In genomic region chr5:114769786-114770185, GRCm38 (mm10) we compare ENCODE assay signal across 23 mouse cellular contexts. TPM values are rescaled to one million over a fixed set of nuclear protein-coding genes. Genes with fewer than 3 reads are reported as not detected.
DNase-seq lines count a peak whose midpoint lies in the region; ATAC-seq lines count a peak whose summit lies in the region.
"Had no signal": no experiment of that assay in that cellular context is flagged by ENCODE, and none has a peak within 500 bp of the region (broad histone marks: within the 10 kb centered on the region; RNA-seq: fewer than 3 reads in every experiment).

No protein-coding gene starts in this region.

- H3K27ac ChIP-seq in neural tube, embryonic 12.5 days: no peak overlapping the region
- H3K27ac ChIP-seq: embryonic facial prominence, embryonic 12.5 days; heart, embryonic 15.5 days; hindbrain, embryonic 10.5 days; limb, embryonic 10.5 days had no signal

- H3K27me3 ChIP-seq in neural tube, embryonic 12.5 days (replicated peaks): no peaks in the 10 kb centered on the region
- H3K27me3 ChIP-seq: embryonic facial prominence, embryonic 12.5 days; heart, embryonic 15.5 days had no signal

- H3K36me3 ChIP-seq in neural tube, embryonic 12.5 days: peaks cover 15% of the 10 kb centered on the region

- no peaks in the 10 kb centered on the region for H3K9me3 ChIP-seq in neural tube, embryonic 12.5 days
- H3K9me3 ChIP-seq: embryonic facial prominence, embryonic 12.5 days; heart, embryonic 15.5 days; hindbrain, embryonic 10.5 days; limb, embryonic 10.5 days had no signal

- intact Hi-C loops in left cerebral cortex, postnatal 4 days (cut with DNase I): no loop called here

- H3K4me3 ChIP-seq in neural tube, embryonic 12.5 days: no peak overlapping the region
- H3K4me3 ChIP-seq: embryonic facial prominence, embryonic 12.5 days; erythroblast, embryonic 14.5 days; heart, embryonic 15.5 days; hindbrain, embryonic 10.5 days; limb, embryonic 10.5 days had no signal

- ATAC-seq in neural tube, embryonic 12.5 days (ENCODE audit: low FRiP score, low read depth): no peak
- ATAC-seq: forebrain, embryonic 14.5 days; liver, postnatal 0 days had no signal

- H3K4me2 ChIP-seq in neural tube, embryonic 12.5 days (replicated peaks): peak overlapping the region; percentile 14; the same call in 1 of the 2 replicates
- H3K4me2 ChIP-seq: embryonic facial prominence, embryonic 12.5 days; heart, embryonic 15.5 days had no signal

- peaks cover 18% of the 10 kb centered on the region for H3K4me1 ChIP-seq in neural tube, embryonic 12.5 days

- peak; percentile 51 for DNase-seq in cerebellum, adult 11-12 months
- DNase-seq in cerebellum, adult 11 months: no peak
- no peak for DNase-seq in neural tube, embryonic 10.5 days (ENCODE audit: extremely low spot score, low spot score)
- peak; percentile 39 for DNase-seq in naive thymus-derived CD4-positive, alpha-beta T cell, adult 2 months (ENCODE audit: low read depth)
- DNase-seq in thymus, postnatal 36 days: peak; percentile 45 to 63
- no peak for DNase-seq in left cerebral cortex, postnatal 4 days
- no peak for DNase-seq in left cerebral cortex, adult 9 months (ENCODE audit: low spot score in 2 of 2)
- DNase-seq: adrenal gland, postnatal 25 days; cerebellum, adult 8-10 months; gastrocnemius, postnatal 25 days; kidney, adult 2 months; kidney, postnatal 14 days; liver, postnatal 0 days; lung, postnatal 14 days; right cerebral cortex, postnatal 14 days; spleen, adult 18-20 months had no signal

- WGBS in neural tube, embryonic 12.5 days: 93% methylated on average over 8 of the region's 8 CpGs

- H3K9ac ChIP-seq in neural tube, embryonic 12.5 days: no peak overlapping the region
- H3K9ac ChIP-seq: embryonic facial prominence, embryonic 12.5 days; heart, embryonic 15.5 days; liver, postnatal 0 days had no signal

RNA-seq across cellular contexts. Expression of gene Ankrd13a, which starts 4.7 kb away (rescaled TPM):
- 76.4 and 89.3 TPM in 2 replicates for polyA plus RNA-seq in neural tube, embryonic 12.5 days (2016; fragmentation: Nextera tagmentation; extraction: Ambion mirVana)
- 10 to 100 TPM; 42.5 to 42.9 TPM for total RNA-seq in left cerebral cortex, postnatal 4 days (2021)

RNA-seq across cellular contexts. Expression of gene Git2, which starts 5.5 kb away (rescaled TPM):
- 53.9 and 57.2 TPM in 2 replicates for polyA plus RNA-seq in neural tube, embryonic 12.5 days (2016; fragmentation: Nextera tagmentation; extraction: Ambion mirVana)
- total RNA-seq in left cerebral cortex, postnatal 4 days (2021): 10 to 100 TPM; 58.3 to 59.1 TPM

RNA-seq across cellular contexts. Expression of gene 1500011B03Rik, which starts 53.5 kb away (rescaled TPM):
- 190 and 192 TPM in 2 replicates for polyA plus RNA-seq in neural tube, embryonic 12.5 days (2016; fragmentation: Nextera tagmentation; extraction: Ambion mirVana)
- total RNA-seq in left cerebral cortex, postnatal 4 days (2021): 100 to 1,000 TPM; 166 to 169 TPM

Comparison
In these comparisons a context has a peak if more than half of its experiments do, and no peak if none do; other contexts are left out.
1. DNase-seq: peak in cerebellum, adult 11-12 months (single experiment), naive thymus-derived CD4-positive, alpha-beta T cell, adult 2 months (single experiment) and thymus, postnatal 36 days (2 of 2); none in cerebellum, adult 11 months (single experiment), neural tube, embryonic 10.5 days (single experiment), left cerebral cortex, postnatal 4 days (single experiment) and left cerebral cortex, adult 9 months (0 of 2).